Mouse (Mus musculus) stomach, postnatal 0 days (tissue): ENCODE results near the gene Vrtn. TPM values are rescaled to one million over a fixed set of nuclear protein-coding genes. Genes with fewer than 3 reads are reported as not detected.

Experiments used
- ATAC-seq: fragments of 200-750 bp; cut with Nextera tagmentation; 2 replicates; pipeline ENCODE4 v1.8.0; 2017; ENCODE audit not compliant: low FRiP score, low TSS enrichment
- DNase-seq: peaks from one replicate; pipeline ENCODE4 v3.0.0-alpha.2; 2016; ENCODE audit warnings: low spot score
- H3K27ac ChIP-seq: fragments of 300-500 bp; sonication (generic); replicated peaks from 2 replicates; pipeline ENCODE4 v1.5.1; 2014; ENCODE audit warnings: mild to moderate bottlenecking, control low read depth
- H3K27me3 ChIP-seq: fragments of 300-500 bp; sonication (generic); 2 replicates; pipeline ENCODE4 v1.6.1; 2014; ENCODE audit warnings: low read length; ENCODE audit not compliant: control insufficient read depth, insufficient read depth
- H3K36me3 ChIP-seq: fragments of 300-500 bp; sonication (generic); 2 replicates; pipeline ENCODE4 v1.6.1; 2014; ENCODE audit warnings: low read length, mixed read lengths; ENCODE audit not compliant: control insufficient read depth, insufficient read depth
- H3K4me1 ChIP-seq: fragments of 300-500 bp; sonication (generic); replicated peaks from 2 replicates; pipeline ENCODE4 v1.6.1; 2014; ENCODE audit warnings: antibody characterized with exemption; ENCODE audit not compliant: control insufficient read depth, insufficient read depth
- H3K4me2 ChIP-seq: fragments of 300-500 bp; sonication (generic); replicated peaks from 2 replicates; pipeline ENCODE4 v1.6.1; 2014; ENCODE audit warnings: low read depth, mild to moderate bottlenecking, control low read depth, moderate library complexity
- H3K4me3 ChIP-seq: fragments of 300-500 bp; sonication (generic); 2 replicates; pipeline ENCODE4 v1.5.1; 2014; ENCODE audit warnings: low read depth, low read length, control low read depth
- H3K9ac ChIP-seq: fragments of 300-500 bp; sonication (generic); 2 replicates; pipeline ENCODE4 v1.6.1; 2014; ENCODE audit warnings: mild to moderate bottlenecking, low read length, control low read depth, mixed read lengths
- H3K9me3 ChIP-seq: fragments of 300-500 bp; sonication (generic); 2 replicates; pipeline ENCODE4 v1.6.1; 2016; ENCODE audit warnings: low read length; ENCODE audit not compliant: control insufficient read depth
- CTCF ChIP-seq: IDR thresholded peaks from 2 replicates; pipeline ENCODE4 v1.5.1; 2016; ENCODE audit warnings: antibody characterized with exemption, low read depth, mild to moderate bottlenecking, moderate library complexity
- EP300 ChIP-seq: optimal IDR thresholded peaks from 2 replicates; pipeline ENCODE3; 2016; ENCODE audit warnings: antibody characterized with exemption
- WGBS: fragments of 180-500 bp; shearing (Covaris S2); extraction: QIAGEN DNeasy Blood & Tissue Kit; methylation state at CpG from one replicate; pipeline ENCODE4 v1.1.7; 2014; 5-methylcytosine and 5-hydroxymethylcytosine counted together
- polyA plus RNA-seq: library from polyadenylated mRNA; unstranded; fragments of >200 nt; fragmentation: Nextera tagmentation; extraction: Ambion mirVana; gene quantifications from 2 replicates; pipeline ENCODE4 v1.2.1, GENCODE M21; 2015

Vrtn gene
- 0.02 TPM in 1 of 2 replicates, not detected in the other for polyA plus RNA-seq

DNA sequence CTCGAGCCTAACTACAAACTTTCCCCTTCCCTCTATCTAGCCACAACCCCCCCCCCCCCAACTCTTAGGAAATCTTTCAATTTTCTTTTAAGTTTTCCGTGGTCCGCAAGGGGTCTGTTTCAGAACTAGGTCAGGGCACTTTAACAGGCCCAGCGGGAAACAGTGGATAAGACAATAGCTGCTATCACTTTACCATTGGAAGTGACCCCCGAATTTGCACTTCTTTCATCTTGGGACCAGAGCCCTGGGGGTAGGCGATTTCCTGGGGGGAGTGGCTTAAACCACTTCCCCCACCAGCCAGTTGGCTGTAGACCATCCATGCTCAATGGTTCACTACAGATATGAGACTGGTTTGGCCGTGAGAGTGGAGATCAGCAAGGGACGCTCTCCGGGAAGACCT, at the start of gene Vrtn:
TSS of gene Vrtn (plus strand) at position 366 of the 400 bp plus-strand sequence.
- WGBS, result 9% methylated on average over 9 of the region's 9 CpGs
- H3K4me1 ChIP-seq, result no peaks in the 10 kb centered on the region

GRCm38 (mm10) chr12:84598324-84598723, 42.5 kb upstream of the Vrtn start:
- Histone ChIP-seq H3K4me3 (no peak overlapping the region), H3K27ac (no peak overlapping the region), H3K9me3 (no peaks in the 10 kb centered on the region), H3K9ac (no peak overlapping the region), H3K4me1 (no peaks in the 10 kb centered on the region), H3K36me3 (no peaks in the 10 kb centered on the region; the same call in 1 of the 2 replicates), H3K4me2 (no peak overlapping the region), H3K27me3 (no peaks in the 10 kb centered on the region)
- 19% methylated on average over 8 of the region's 8 CpGs for WGBS
- TF ChIP-seq CTCF (no peak), EP300 (no peak)
- no peak for DNase-seq
- ATAC-seq, result no peak

More for the DNA sequence above, at the start of gene Vrtn:
- no peak for TF ChIP-seq CTCF
- TF ChIP-seq EP300, result no peak
- Histone ChIP-seq H3K9ac (no peak within 1 kb of the TSS), H3K4me3 (no peak within 1 kb of the TSS), H3K27me3 (no peaks in the 10 kb centered on the region), H3K36me3 (no peaks in the 10 kb centered on the region), H3K27ac (no peak within 1 kb of the TSS), H3K9me3 (no peaks in the 10 kb centered on the region), H3K4me2 (no peak within 1 kb of the TSS)
- DNase-seq (no peak), ATAC-seq (no peak)

GRCm38 (mm10) chr12:84604001-84604400, 36.8 kb upstream of the Vrtn start:
- H3K4me2 ChIP-seq, result no peak overlapping the region
- DNase-seq (no peak), ATAC-seq (no peak)
- H3K9ac ChIP-seq, result no peak overlapping the region
- no peak overlapping the region for H3K27ac ChIP-seq
- no peaks in the 10 kb centered on the region; the same call in 1 of the 2 replicates for H3K36me3 ChIP-seq
- H3K9me3 ChIP-seq, result no peaks in the 10 kb centered on the region
- no peaks in the 10 kb centered on the region for H3K4me1 ChIP-seq
- H3K4me3 ChIP-seq, result no peak overlapping the region
- TF ChIP-seq EP300 (no peak), CTCF (no peak)
- WGBS, result 76% methylated on average over 6 of the region's 7 CpGs
- no peaks in the 10 kb centered on the region for H3K27me3 ChIP-seq

GRCm38 (mm10) chr12:84605860-84606259, 35.0 kb upstream of the Vrtn start:
- no peak for ATAC-seq
- TF ChIP-seq CTCF (peak; percentile 59), EP300 (no peak)

DNA sequence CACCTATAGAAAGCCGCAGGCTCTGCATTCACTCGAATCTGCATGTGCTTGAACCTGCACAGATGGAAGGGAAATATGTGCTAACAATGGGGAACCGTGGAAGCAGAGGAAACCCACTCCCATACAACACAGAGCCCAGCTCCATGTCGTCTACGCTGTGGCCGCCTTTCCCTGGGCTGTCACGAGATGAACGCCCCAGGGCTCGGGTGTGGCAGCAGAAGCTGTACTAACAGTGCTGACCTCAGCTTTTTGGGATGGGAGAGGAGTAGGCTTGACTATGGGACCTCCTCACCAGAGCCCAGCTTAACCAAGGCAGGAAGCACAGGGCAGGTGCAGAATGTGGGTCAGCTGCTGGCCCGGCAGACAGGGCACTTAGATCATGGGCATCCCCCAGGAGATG, 29.1 kb upstream of the Vrtn start:
- Histone ChIP-seq H3K4me3 (no peak overlapping the region), H3K4me2 (no peak overlapping the region), H3K4me1 (no peaks in the 10 kb centered on the region), H3K36me3 (no peaks in the 10 kb centered on the region), H3K27ac (no peak overlapping the region), H3K27me3 (no peaks in the 10 kb centered on the region), H3K9me3 (no peaks in the 10 kb centered on the region), H3K9ac (no peak overlapping the region)
- ATAC-seq (no peak), DNase-seq (no peak)
- 85% methylated on average over 10 of the region's 10 CpGs for WGBS
- TF ChIP-seq CTCF, result no peak
- no peak for TF ChIP-seq EP300

More at GRCm38 (mm10) chr12:84605860-84606259, 35.0 kb upstream of the Vrtn start:
- Histone ChIP-seq H3K9ac (no peak overlapping the region), H3K36me3 (no peaks in the 10 kb centered on the region; the same call in 1 of the 2 replicates), H3K27me3 (no peaks in the 10 kb centered on the region), H3K27ac (no peak overlapping the region), H3K4me2 (no peak overlapping the region), H3K9me3 (no peaks in the 10 kb centered on the region), H3K4me1 (no peaks in the 10 kb centered on the region), H3K4me3 (no peak overlapping the region)
- peak; percentile 32 for DNase-seq
- 85% methylated on average over 7 of the region's 7 CpGs for WGBS

GRCm38 (mm10) chr12:84612518-84612917, 28.3 kb upstream of the Vrtn start:
- Histone ChIP-seq H3K4me1 (no peaks in the 10 kb centered on the region), H3K9me3 (no peaks in the 10 kb centered on the region), H3K36me3 (no peaks in the 10 kb centered on the region), H3K4me3 (no peak overlapping the region), H3K27me3 (no peaks in the 10 kb centered on the region), H3K9ac (no peak overlapping the region), H3K27ac (no peak overlapping the region), H3K4me2 (no peak overlapping the region)
- WGBS, result 58% methylated on average over 8 of the region's 8 CpGs
- TF ChIP-seq EP300, result no peak
- TF ChIP-seq CTCF, result no peak
- DNase-seq (no peak), ATAC-seq (no peak)
